Mouse (Mus musculus) urinary bladder, postnatal 36 days (tissue): ENCODE data around the gene Myl9.
"Not testable (repeated sequence)": the region's sequence is repeated elsewhere in the genome, so short reads cannot be mapped to it uniquely, and the experiment has no call there.

ENCODE experiments used
- DNase-seq, 2 experiments: peaks; one replicate each; pipeline ENCODE4 v3.0.0; 2022; ENCODE audit warnings: low spot score in 2 of 2, mixed read lengths in 1 of 2

Gene Myl9

GRCm38 (mm10) chr2:156784016-156784585, 8.9 kb downstream of the Myl9 start:
- no peak for DNase-seq

GRCm38 (mm10) chr2:156784891-156785290, 9.7 kb downstream of the Myl9 start:
- DNase-seq, result no peak

GRCm38 (mm10) chr2:156786369-156786768, 11.1 kb downstream of the Myl9 start:
- not testable (repeated sequence) for DNase-seq

- DNase-seq, result no peak
Measured at GRCm38 (mm10) chr2:156787090-156787775, 12.0 kb downstream of the Myl9 start.

- DNase-seq, result no peak
Measured at GRCm38 (mm10) chr2:156787776-156788105, 12.5 kb downstream of the Myl9 start.

- DNase-seq, result no peak
Measured at GRCm38 (mm10) chr2:156788836-156789235, 13.6 kb downstream of the Myl9 start.

- DNase-seq, result no peak
Measured at GRCm38 (mm10) chr2:156798516-156798915, 23.3 kb downstream of the Myl9 start.

- no peak for DNase-seq
Measured at GRCm38 (mm10) chr2:156801045-156801444, 25.8 kb downstream of the Myl9 start.

- not testable (repeated sequence) for DNase-seq
Measured at GRCm38 (mm10) chr2:156802116-156802515, 26.9 kb downstream of the Myl9 start.

GRCm38 (mm10) chr2:156803698-156804372, 28.6 kb downstream of the Myl9 start:
- no peak for DNase-seq

GRCm38 (mm10) chr2:156804589-156804988, 29.4 kb downstream of the Myl9 start:
- DNase-seq, result no peak

GRCm38 (mm10) chr2:156806886-156807285, 31.7 kb downstream of the Myl9 start:
- no peak for DNase-seq

GRCm38 (mm10) chr2:156809579-156809978, 34.4 kb downstream of the Myl9 start:
- peak; percentile 44 to 52 for DNase-seq

GRCm38 (mm10) chr2:156810716-156811115, 35.5 kb downstream of the Myl9 start:
- no peak for DNase-seq

- DNase-seq, result no peak
Measured at GRCm38 (mm10) chr2:156811556-156811955, 36.3 kb downstream of the Myl9 start.

GRCm38 (mm10) chr2:156814344-156814801, 39.2 kb downstream of the Myl9 start:
- DNase-seq, result no peak

GRCm38 (mm10) chr2:156814893-156815292, 39.7 kb downstream of the Myl9 start:
- DNase-seq, result no peak

GRCm38 (mm10) chr2:156815412-156815811, 40.2 kb downstream of the Myl9 start:
- DNase-seq, result no peak

- DNase-seq, result no peak
Measured at GRCm38 (mm10) chr2:156816116-156816515, 40.9 kb downstream of the Myl9 start.

GRCm38 (mm10) chr2:156825128-156825527, 49.9 kb downstream of the Myl9 start:
- not testable (repeated sequence) for DNase-seq
